Mouse (Mus musculus): Measurements from ENCODE around the gene Rapgef4.

- TF ChIP-seq CTCF (IDR thresholded peaks at IDR 0.05; ENCODE audit: insufficient read depth, low read length) (no peak), POLR2A (IDR thresholded peaks at IDR 0.05; ENCODE audit: borderline replicate concordance, extremely low read depth, low read depth, low read length) (no peak)
Observed at GRCm38 (mm10) chr2:72126411-72126810, 145.4 kb downstream of the Rapgef4 start.
